Comparison of ENCODE assay signal across 18 mouse cellular contexts in the genomic region with DNA sequence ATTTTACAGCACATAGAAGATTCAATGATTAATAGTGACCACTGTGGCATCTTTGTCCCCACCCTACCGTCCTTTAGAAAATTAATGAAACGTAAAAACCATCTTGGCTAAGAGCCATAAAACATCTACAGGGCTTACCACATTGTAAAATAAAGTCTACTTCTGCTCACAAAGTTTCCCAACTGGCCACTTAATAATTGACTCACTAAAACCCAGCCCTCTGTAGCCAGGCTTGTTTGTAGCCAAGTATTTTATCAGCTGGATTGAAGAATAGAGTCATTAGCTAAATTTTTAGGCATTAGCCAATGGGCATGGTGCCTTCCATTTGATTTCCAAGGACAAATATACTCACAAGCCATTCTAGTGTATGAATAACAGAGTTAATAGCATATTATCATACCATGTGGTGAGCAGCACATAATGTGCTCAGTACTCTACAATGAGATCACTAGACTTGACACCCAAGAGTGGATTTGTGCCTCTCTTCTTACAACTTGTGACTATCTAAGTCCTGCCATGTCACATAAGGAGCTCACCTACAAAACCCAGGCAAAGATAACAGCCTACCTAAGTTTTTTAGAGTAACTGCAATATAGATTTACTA.
"Had no signal": no experiment of that assay in that cellular context is flagged by ENCODE, and none has a peak within 500 bp of the region (broad histone marks: within the 10 kb centered on the region; RNA-seq: fewer than 3 reads in every experiment).

No protein-coding gene starts in this region.

- H3K36me3 ChIP-seq: intestine, embryonic 15.5 days; limb, embryonic 12.5 days; limb, embryonic 15.5 days; midbrain, embryonic 12.5 days; midbrain, embryonic 15.5 days; neural tube, embryonic 12.5 days; neural tube, embryonic 15.5 days had no signal

- DNase-seq: kidney, adult 8-10 months; kidney, postnatal 36 days; left cerebral cortex, postnatal 4 days; liver, postnatal 0 days; lung, embryonic 14.5 days; thymus, adult 18-20 months; thymus, postnatal 36 days had no signal

- H3K4me3 ChIP-seq: intestine, embryonic 15.5 days; limb, embryonic 12.5 days; limb, embryonic 15.5 days; midbrain, embryonic 12.5 days; midbrain, embryonic 15.5 days; neural tube, embryonic 12.5 days; neural tube, embryonic 15.5 days had no signal

- H3K4me2 ChIP-seq: intestine, embryonic 15.5 days; limb, embryonic 12.5 days; limb, embryonic 15.5 days; liver, embryonic 11.5 days; lung, embryonic 14.5 days; midbrain, embryonic 12.5 days; midbrain, embryonic 15.5 days; neural tube, embryonic 12.5 days; neural tube, embryonic 15.5 days had no signal

- H3K9ac ChIP-seq: intestine, embryonic 15.5 days; limb, embryonic 12.5 days; limb, embryonic 15.5 days; liver, embryonic 14.5 days; liver, postnatal 0 days; lung, embryonic 14.5 days; midbrain, embryonic 12.5 days; midbrain, embryonic 15.5 days; neural tube, embryonic 12.5 days; neural tube, embryonic 15.5 days had no signal

- H3K9me3 ChIP-seq: intestine, embryonic 15.5 days; limb, embryonic 12.5 days; limb, embryonic 15.5 days; midbrain, embryonic 12.5 days; midbrain, embryonic 15.5 days; neural tube, embryonic 12.5 days; neural tube, embryonic 15.5 days had no signal

- H3K27ac ChIP-seq: intestine, embryonic 15.5 days; limb, embryonic 12.5 days; limb, embryonic 15.5 days; liver, embryonic 14.5 days; macrophage; midbrain, embryonic 12.5 days; midbrain, embryonic 15.5 days; neural tube, embryonic 12.5 days; neural tube, embryonic 15.5 days had no signal

- H3K27me3 ChIP-seq: intestine, embryonic 15.5 days; limb, embryonic 12.5 days; limb, embryonic 15.5 days; midbrain, embryonic 12.5 days; midbrain, embryonic 15.5 days; neural tube, embryonic 12.5 days; neural tube, embryonic 15.5 days had no signal

- ATAC-seq: intestine, embryonic 15.5 days; liver, postnatal 0 days; lung, postnatal 0 days; midbrain, embryonic 15.5 days had no signal

- H3K4me1 ChIP-seq: intestine, embryonic 15.5 days; limb, embryonic 12.5 days; limb, embryonic 15.5 days; midbrain, embryonic 12.5 days; midbrain, embryonic 15.5 days; neural tube, embryonic 12.5 days; neural tube, embryonic 15.5 days had no signal
